Mouse (Mus musculus): ENCODE data around the gene Dpm2. TPM values are rescaled to one million over a fixed set of nuclear protein-coding genes. Genes with fewer than 3 reads are reported as not detected.

Dpm2 gene
- polyA plus RNA-seq, 3 experiments from 2014 or later, result 126 to 160 (median 144) TPM

- ATAC-seq, result no peak
These were observed 46.5 kb downstream of the Dpm2 start for GRCm38 (mm10) chr2:32617109-32617508.

GRCm38 (mm10) chr2:32617601-32618000, 46.9 kb downstream of the Dpm2 start:
- ATAC-seq, result no peak

GRCm38 (mm10) chr2:32618051-32618450, 47.4 kb downstream of the Dpm2 start:
- ATAC-seq, result no peak

DNA sequence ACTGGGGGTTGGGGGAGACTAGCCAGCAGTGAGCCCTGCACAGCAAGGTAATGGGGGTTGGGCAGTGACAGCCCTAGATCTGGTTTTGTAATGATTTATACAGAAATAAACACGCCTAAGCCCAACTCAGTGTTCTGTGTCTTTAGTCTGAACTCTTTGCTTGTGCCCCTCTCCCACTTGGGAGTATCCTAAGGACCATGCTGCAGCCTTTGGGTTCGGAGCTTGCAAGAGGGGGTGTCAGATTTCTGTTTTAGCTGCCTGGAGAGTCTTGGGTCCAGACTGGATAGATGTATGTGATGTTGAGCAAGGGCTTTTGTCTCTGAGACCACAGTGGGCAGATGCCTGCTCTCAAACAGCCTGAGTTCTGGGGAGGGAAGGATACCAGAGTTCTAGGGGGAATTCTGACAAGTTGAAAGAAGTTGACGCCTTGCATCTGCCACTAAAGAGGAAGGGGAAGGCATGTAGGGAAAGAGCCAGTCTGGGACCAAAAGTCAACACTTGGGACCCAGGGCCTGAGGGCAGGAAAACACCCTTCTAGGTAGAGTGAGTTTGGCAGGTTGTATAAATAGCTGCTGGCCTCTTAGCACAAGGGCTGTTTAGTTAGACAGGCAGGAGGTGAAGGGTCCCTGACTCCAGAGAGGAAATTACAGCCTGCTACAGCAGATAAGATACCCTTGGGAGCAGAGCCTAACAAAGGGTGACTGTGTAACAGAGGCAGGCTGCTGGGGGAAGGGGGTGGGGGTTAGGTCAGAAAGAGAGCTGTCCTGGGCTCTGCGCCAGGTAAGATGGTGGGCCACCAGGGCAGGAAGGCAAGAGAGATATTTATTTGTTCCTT, 50.2 kb downstream of the Dpm2 start:
- ATAC-seq, result no peak

DNA sequence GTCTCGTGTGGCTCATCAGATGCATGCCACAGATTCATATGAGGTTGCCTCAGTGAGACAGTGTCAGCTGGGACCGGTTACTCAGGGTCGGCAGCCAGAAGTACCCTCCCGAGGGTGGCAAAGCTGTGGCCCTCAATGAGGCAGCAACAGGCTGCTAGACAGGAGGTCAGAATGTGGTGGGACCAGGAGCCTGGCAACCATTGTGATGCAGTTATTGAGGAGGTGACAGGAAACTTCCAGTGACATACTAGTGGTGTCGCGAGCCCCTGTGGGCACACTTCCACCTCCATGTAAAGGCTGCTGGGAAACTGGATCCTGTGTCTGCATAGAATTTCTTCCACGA, 50.8 kb downstream of the Dpm2 start, which contains the start of gene Ak1:
Gene Ak1, plus strand, starts transcription at position 242 of the 343 bp plus-strand sequence.
- no peak for ATAC-seq

Other genes with a start within 250 kb of the Dpm2 start
- gene Ciz1, start 218.5 kb upstream of the Dpm2 start, polyA plus RNA-seq (2017; shearing (Covaris generic)), result 10 to 100 TPM; 52.5 to 84.8 (median 55.5) TPM
- gene Dnm1, start 217.5 kb upstream of the Dpm2 start, polyA plus RNA-seq (2017; shearing (Covaris generic)), result not detected
- 10 to 100 TPM; 43.1 to 73.3 (median 57.4) TPM for gene 1110008P14Rik, start 188.9 kb upstream of the Dpm2 start, polyA plus RNA-seq (2017; shearing (Covaris generic))
- under 1 TPM in 1 of 3 experiments, not detected in 2; 0.93 TPM for gene Lcn2, start 182.6 kb upstream of the Dpm2 start, polyA plus RNA-seq (2017; shearing (Covaris generic))
- gene Ptges2, start 175.0 kb upstream of the Dpm2 start, polyA plus RNA-seq (2017; shearing (Covaris generic)), result under 1 TPM; 0.32 to 0.63 (median 0.44) TPM
- 1 to 10 TPM; 4.6 to 6.0 (median 4.8) TPM for gene Naif1, start 120.4 kb upstream of the Dpm2 start, polyA plus RNA-seq (2017; shearing (Covaris generic))
- gene Slc25a25, start 119.4 kb upstream of the Dpm2 start, polyA plus RNA-seq (2017; shearing (Covaris generic)), result 1 to 10 TPM; 2.2 to 4.4 (median 4.3) TPM
- gene Fam102a, start 35.5 kb upstream of the Dpm2 start, polyA plus RNA-seq (2017; shearing (Covaris generic)), result 10 to 100 TPM; 40.7 to 52.4 (median 50.7) TPM
- not detected for gene Pip5kl1, start 3.9 kb downstream of the Dpm2 start, polyA plus RNA-seq (2017; shearing (Covaris generic))
- gene 9430097D07Rik, start 4.8 kb downstream of the Dpm2 start, polyA plus RNA-seq (2017; shearing (Covaris generic)), result under 1 TPM in 1 of 3 experiments, not detected in 2; 0.31 TPM
- 10 to 100 TPM; 31.5 to 42.6 (median 33.5) TPM for gene St6galnac4, start 16.2 kb downstream of the Dpm2 start, polyA plus RNA-seq (2017; shearing (Covaris generic))
- 1 to 10 TPM; 3.4 to 5.1 (median 4.3) TPM for gene St6galnac6, start 28.9 kb downstream of the Dpm2 start, polyA plus RNA-seq (2017; shearing (Covaris generic))
- gene Ak1, start 50.9 kb downstream of the Dpm2 start, polyA plus RNA-seq (2017; shearing (Covaris generic)), result under 1 TPM in 1 of 3 experiments, not detected in 2; 0.52 TPM
- not detected for gene Eng, start 75.7 kb downstream of the Dpm2 start, polyA plus RNA-seq (2017; shearing (Covaris generic))
- gene Fpgs, start 133.3 kb downstream of the Dpm2 start, polyA plus RNA-seq (2017; shearing (Covaris generic)), result 1 to 10 TPM; 3.2 to 7.2 (median 5.8) TPM
- gene Cdk9, start 142.2 kb downstream of the Dpm2 start, polyA plus RNA-seq (2017; shearing (Covaris generic)), result 10 to 100 TPM; 21.2 to 31.2 (median 30.4) TPM
- 10 to 100 TPM; 56.2 to 83.0 (median 61.4) TPM for gene Sh2d3c, start 150.2 kb downstream of the Dpm2 start, polyA plus RNA-seq (2017; shearing (Covaris generic))
- gene 6330409D20Rik, start 170.2 kb downstream of the Dpm2 start, polyA plus RNA-seq (2017; shearing (Covaris generic)), result 1 to 10 TPM in 2 of 3 experiments, not detected in 1; 1.2 to 1.3 TPM
- gene Tor2a, start 186.4 kb downstream of the Dpm2 start, polyA plus RNA-seq (2017; shearing (Covaris generic)), result 10 to 100 TPM; 56.4 to 69.0 (median 67.4) TPM
- 1 to 10 TPM in 1 of 3 experiments, under 1 TPM in 2; 0.55 to 1.8 (median 0.95) TPM for gene Ttc16, start 204.8 kb downstream of the Dpm2 start, polyA plus RNA-seq (2017; shearing (Covaris generic))
- gene Ptrh1, start 204.9 kb downstream of the Dpm2 start, polyA plus RNA-seq (2017; shearing (Covaris generic)), result 1 to 10 TPM; 6.5 to 9.3 (median 8.1) TPM
- gene Cfap157, start 213.6 kb downstream of the Dpm2 start, polyA plus RNA-seq (2017; shearing (Covaris generic)), result 1 to 10 TPM in 1 of 3 experiments, under 1 TPM in 1, not detected in 1; 0.53 to 1.3 TPM

Measured in inflammation-experienced regulatory T-cells, adult 6 months (primary cell).